Mouse (Mus musculus): ENCODE measurements around the gene Mthfd1.

DNA sequence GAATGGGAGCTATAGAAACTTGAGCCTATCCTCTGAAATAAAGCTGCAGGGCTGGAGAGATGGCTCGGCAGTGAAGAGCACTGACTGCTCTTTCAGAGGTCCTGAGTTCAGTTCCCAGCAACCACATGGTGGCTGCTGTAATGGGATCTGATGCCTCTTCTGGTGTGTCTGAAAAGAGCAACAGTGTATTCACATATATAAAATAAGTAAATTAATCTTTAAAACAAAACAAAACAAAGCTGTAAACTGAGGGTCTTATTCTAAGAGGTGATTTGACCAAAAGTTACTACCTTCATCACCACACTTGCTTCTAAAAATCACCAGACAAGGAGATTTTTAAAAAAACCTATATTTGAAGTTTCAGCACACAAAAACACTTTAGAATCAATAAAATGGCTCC lies 105.8 kb downstream of the Mthfd1 start:
- TF ChIP-seq POLR2A (IDR thresholded peaks at IDR 0.05; ENCODE audit: insufficient read depth, low read depth, low read length), result no peak
- no peak for TF ChIP-seq EP300 (IDR thresholded peaks at IDR 0.05; ENCODE audit: insufficient read depth, low read depth, low read length)
- no peak for TF ChIP-seq CTCF (IDR thresholded peaks at IDR 0.05)

Measured in heart, adult 2 months (tissue).